Mouse (Mus musculus) forebrain, embryonic 14.5 days (tissue): ENCODE data around the gene Otx2. TPM values are rescaled to one million over a fixed set of nuclear protein-coding genes. Genes with fewer than 3 reads are reported as not detected.

Experiments used
- ATAC-seq: fragments of 200-750 bp; cut with Nextera tagmentation; 2 replicates; pipeline ENCODE4 v1.8.0; 2017; ENCODE audit warnings: mild to moderate bottlenecking, moderate library complexity
- DNase-seq: peaks from one replicate; pipeline ENCODE4 v3.0.0-alpha.2; 2015; ENCODE audit warnings: low spot score
- H3K27ac ChIP-seq: fragments of 300-500 bp; sonication (generic); 2 replicates; pipeline ENCODE4 v1.5.1; 2014; ENCODE audit warnings: low read depth, mild to moderate bottlenecking, control low read depth, low read length, moderate library complexity
- H3K27me3 ChIP-seq: fragments of 300-500 bp; sonication (generic); replicated peaks from 2 replicates; pipeline ENCODE4 v1.6.1; 2014; ENCODE audit warnings: low read length, control low read depth, mixed read lengths; ENCODE audit not compliant: control insufficient read depth, insufficient read depth
- H3K36me3 ChIP-seq: fragments of 300-500 bp; sonication (generic); 2 replicates; pipeline ENCODE4 v1.6.1; 2014; ENCODE audit warnings: low read length, control low read depth; ENCODE audit not compliant: control insufficient read depth, insufficient read depth
- H3K4me1 ChIP-seq: fragments of 300-500 bp; sonication (generic); 2 replicates; pipeline ENCODE4 v1.6.1; 2014; ENCODE audit warnings: antibody characterized with exemption, low read length, control low read depth; ENCODE audit not compliant: control insufficient read depth, insufficient read depth
- H3K4me2 ChIP-seq: fragments of 300-500 bp; sonication (generic); 2 replicates; pipeline ENCODE4 v1.6.1; 2014; ENCODE audit warnings: mild to moderate bottlenecking, control low read depth, low read length
- H3K4me3 ChIP-seq: fragments of 300-500 bp; sonication (generic); 2 replicates; pipeline ENCODE4 v1.5.1; 2014; ENCODE audit warnings: low read depth, low read length, control low read depth
- H3K9ac ChIP-seq: fragments of 300-500 bp; sonication (generic); 2 replicates; pipeline ENCODE4 v1.6.1; 2014; ENCODE audit warnings: mild to moderate bottlenecking, low read length, control low read depth, moderate library complexity
- H3K9me3 ChIP-seq: fragments of 300-500 bp; sonication (generic); replicated peaks from 2 replicates; pipeline ENCODE4 v1.6.1; 2016; ENCODE audit warnings: low read length, control low read depth, mixed read lengths; ENCODE audit not compliant: control insufficient read depth
- WGBS: fragments of 180-500 bp; shearing (Covaris S2); extraction: QIAGEN DNeasy Blood & Tissue Kit; methylation state at CpG from one replicate; pipeline ENCODE4 v1.1.7; 2014; 5-methylcytosine and 5-hydroxymethylcytosine counted together
- polyA plus RNA-seq: library from polyadenylated mRNA; unstranded; fragments of >200 nt; fragmentation: Nextera tagmentation; extraction: Ambion mirVana; gene quantifications from 2 replicates; pipeline ENCODE4 v1.2.1, GENCODE M21; 2014

Otx2 gene
- polyA plus RNA-seq: 18.1 and 19.0 TPM in 2 replicates

DNA sequence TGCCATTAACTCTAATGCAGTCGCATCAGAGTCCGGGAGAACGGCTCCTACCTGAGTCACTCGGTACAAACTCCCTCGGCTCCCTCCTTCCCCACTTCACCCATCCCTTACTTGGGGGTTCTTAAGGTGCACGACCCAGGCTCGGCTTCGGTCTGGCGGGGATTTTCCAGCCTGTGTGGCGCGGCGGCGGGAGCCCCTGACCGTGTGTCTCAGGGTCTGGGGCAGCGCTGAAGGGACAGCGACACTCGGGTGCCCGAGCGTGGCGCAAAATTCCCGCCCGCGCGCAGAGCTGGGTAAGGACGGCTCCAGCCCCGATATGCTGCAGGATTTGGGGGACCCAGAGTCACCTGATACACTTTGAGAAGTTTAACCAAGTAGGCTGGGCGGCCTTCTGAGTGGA is at the start of gene Otx2:
Otx2 (minus strand) TSS at position 279 of the 400 bp plus-strand sequence.
- ATAC-seq: no peak
- Histone ChIP-seq H3K27ac (0 out of 2 replicates have a peak within 1 kb of the TSS, but pooled peaks have one; percentile 21), H3K4me3 (peak within 1 kb of the TSS; percentile 24), H3K27me3 (peaks cover 74% of the 10 kb centered on the region), H3K4me1 (peaks cover 4% of the 10 kb centered on the region; the same call in 1 of the 2 replicates), H3K9me3 (no peaks in the 10 kb centered on the region), H3K36me3 (no peaks in the 10 kb centered on the region), H3K4me2 (peak within 1 kb of the TSS; percentile 49), H3K9ac (peak within 1 kb of the TSS; percentile 56)
- DNase-seq: no peak
- WGBS: under 1% methylated on average over 27 of the region's 27 CpGs

DNA sequence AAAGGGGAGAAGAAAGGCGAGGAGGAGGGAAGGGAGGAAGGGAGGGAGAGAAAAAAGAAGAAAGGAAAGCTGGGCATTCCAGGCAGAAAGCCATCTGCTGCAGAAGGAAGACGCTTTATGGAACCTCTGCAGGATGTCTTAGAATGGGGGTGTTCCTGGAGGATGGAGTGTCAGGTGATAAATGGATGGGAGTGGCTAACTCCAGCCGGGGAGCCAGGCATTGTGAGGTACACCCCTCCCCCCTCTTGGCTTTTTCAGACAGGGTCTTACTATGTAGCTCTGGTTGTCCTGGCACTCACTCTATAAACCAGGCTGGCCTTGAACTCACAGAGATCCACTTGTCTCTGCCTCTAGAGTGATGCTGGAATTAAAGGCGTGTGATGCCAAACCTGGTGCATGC is 49.1 kb upstream of the Otx2 start:
- H3K4me1 ChIP-seq: no peaks in the 10 kb centered on the region
- no peak overlapping the region for H3K4me3 ChIP-seq
- no peaks in the 10 kb centered on the region for H3K36me3 ChIP-seq
- 41% methylated on average over 4 of the region's 4 CpGs for WGBS
- no peak overlapping the region for H3K9ac ChIP-seq
- H3K9me3 ChIP-seq: no peaks in the 10 kb centered on the region
- no peak overlapping the region for H3K4me2 ChIP-seq
- ATAC-seq (no peak), DNase-seq (no peak)
- H3K27ac ChIP-seq: no peak overlapping the region
- no peaks in the 10 kb centered on the region for H3K27me3 ChIP-seq

DNA sequence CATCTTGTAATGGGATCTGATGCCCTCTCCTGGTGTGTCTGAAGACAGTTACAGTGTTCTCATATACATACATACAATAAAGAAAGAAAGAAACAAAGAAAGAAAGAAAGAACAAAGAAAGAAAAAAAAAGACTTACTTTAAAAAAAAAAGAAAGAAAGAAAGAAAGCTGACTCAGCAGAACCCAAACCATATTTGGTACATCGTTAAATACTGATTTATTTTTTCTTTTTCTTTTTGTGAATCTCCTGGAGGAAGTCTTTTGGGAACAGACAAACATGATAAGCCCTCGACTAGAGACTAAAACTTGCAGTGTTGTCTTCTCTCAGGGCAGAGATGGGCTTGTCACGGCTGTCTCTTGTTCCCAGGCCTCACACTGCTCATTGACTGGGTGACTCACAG is 45.7 kb upstream of the Otx2 start:
- Histone ChIP-seq H3K4me3 (no peak overlapping the region), H3K36me3 (no peaks in the 10 kb centered on the region), H3K27me3 (no peaks in the 10 kb centered on the region), H3K4me2 (no peak overlapping the region), H3K9me3 (no peaks in the 10 kb centered on the region), H3K4me1 (no peaks in the 10 kb centered on the region), H3K9ac (no peak overlapping the region), H3K27ac (no peak overlapping the region)
- DNase-seq (no peak), ATAC-seq (no peak)
- WGBS: 82% methylated on average over 3 of the region's 3 CpGs

DNA sequence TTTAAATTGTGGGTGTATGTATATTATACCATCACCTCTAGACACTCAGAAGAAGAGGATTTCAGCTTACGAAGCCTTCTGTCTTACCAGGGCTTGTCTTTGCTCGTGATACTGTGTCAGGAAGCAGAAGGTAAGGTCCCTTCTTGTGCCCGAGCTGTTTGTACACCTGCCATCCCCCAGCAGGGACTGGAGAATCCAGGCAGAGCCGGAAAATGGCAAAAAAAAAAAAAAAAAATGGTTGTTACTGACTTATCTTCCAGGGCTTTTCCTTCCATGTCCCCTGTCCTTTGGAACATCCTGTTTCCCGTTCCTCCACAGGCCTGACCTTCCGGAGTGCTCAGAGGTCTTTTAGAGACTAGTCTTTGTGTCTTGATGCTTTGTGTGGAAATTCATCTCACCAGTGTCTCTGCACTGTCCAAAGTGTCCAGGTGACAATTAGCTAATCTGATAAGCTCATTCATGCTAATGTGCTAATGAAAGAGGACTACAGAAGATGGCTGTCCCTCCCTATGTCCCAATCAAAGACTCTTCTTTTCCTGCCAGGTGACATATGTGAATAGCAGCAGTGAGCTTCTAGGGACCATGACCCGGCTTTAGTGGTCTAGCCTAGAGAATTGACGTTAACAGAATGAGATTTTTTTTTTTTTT is 44.1 kb upstream of the Otx2 start:
- Histone ChIP-seq H3K9me3 (no peaks in the 10 kb centered on the region), H3K27ac (no peak overlapping the region), H3K4me3 (no peak overlapping the region), H3K4me1 (no peaks in the 10 kb centered on the region), H3K4me2 (no peak overlapping the region), H3K36me3 (no peaks in the 10 kb centered on the region), H3K27me3 (no peaks in the 10 kb centered on the region), H3K9ac (no peak overlapping the region)
- no peak for ATAC-seq
- DNase-seq: no peak
- 84% methylated on average over 8 of the region's 8 CpGs for WGBS

DNA sequence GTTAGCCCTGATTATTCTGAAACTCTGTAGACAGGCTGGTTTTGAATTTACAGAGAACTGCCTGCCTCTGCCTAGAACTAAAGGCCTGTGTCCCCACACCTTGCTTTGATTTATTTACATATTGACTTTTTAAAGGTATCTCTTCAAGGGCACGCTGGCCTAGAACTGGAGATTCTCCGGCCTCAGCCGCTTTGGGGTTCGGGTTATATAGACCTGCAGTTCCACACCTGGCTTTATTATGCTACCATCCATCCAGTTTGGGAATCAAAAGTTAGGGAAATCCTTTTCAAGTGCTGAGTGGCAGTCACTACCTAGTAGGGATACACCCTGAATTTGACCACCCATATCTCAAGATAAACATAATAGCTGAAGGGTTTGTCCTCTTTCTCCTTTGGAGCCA is 42.8 kb upstream of the Otx2 start:
- H3K27ac ChIP-seq: no peak overlapping the region
- H3K27me3 ChIP-seq: no peaks in the 10 kb centered on the region
- no peak for ATAC-seq
- H3K9me3 ChIP-seq: no peaks in the 10 kb centered on the region
- no peaks in the 10 kb centered on the region for H3K36me3 ChIP-seq
- no peak for DNase-seq
- H3K4me3 ChIP-seq: no peak overlapping the region
- no peaks in the 10 kb centered on the region for H3K4me1 ChIP-seq
- H3K4me2 ChIP-seq: no peak overlapping the region
- no peak overlapping the region for H3K9ac ChIP-seq
- 94% methylated on average over 4 of the region's 4 CpGs for WGBS

DNA sequence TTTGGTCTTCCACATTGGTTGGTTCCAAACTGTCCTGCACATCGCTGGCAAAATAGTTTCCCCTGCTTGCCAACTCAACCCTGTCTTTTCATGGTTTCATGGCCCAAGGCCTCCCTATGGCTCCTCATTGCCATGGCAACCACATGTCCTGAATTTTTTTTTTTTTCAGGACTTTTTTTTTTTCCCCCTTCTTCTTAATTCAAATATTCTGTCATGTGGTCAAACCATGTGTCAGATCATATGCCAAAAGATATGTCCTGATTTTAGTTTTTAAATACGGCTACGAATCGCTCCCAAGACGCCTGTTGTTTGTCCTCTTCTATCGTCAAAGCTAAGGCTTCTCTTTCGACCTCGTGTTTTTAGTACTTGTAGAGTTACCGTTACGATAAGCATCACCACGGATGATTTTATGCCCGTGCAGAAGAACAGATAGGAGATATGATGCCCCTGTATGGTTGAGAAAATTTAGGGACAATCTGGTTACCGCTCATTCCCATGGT is 37.3 kb upstream of the Otx2 start:
- H3K27ac ChIP-seq: no peak overlapping the region

DNA sequence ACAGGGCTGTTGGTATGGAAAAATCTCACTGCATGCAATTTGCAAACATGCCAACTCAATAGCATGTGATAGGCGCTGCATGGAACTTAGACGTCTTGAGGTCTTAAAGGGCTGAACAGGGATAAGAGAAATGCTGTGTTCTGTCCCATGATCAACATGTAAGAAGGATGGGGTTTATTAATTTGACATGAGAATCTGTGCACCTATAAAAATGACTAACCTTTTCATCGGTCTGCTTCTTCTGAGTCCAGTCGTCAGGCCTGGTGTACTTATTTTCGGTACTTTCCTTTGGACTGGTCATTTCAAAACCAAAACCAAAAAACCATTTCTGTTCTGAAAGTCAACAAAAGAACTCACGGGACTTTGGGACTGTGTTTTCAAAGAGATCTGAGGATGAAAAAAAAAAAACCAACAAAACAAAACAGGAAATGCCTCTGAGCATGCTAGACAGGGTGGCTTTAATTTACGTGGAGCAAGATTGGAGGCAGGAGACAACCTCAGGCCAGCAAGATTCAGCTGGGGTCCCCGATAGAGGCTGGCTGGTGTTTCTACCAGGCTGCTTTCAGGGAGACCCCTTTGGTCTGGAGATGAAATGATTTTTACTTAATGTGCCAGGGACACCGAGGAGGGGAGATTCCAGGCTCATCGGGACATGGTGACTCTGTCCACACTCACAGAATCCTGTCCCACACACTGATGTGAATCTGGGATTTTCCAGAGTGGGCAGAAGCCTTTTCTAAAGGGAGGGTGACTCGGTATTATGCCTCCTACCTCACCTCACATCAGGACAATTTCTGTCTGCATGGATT is 36.6 kb upstream of the Otx2 start:
- no peak overlapping the region for H3K4me3 ChIP-seq
- 0 out of 2 replicates have a peak, but pooled peaks cover 8% of the 10 kb centered on the region for H3K27me3 ChIP-seq
- ATAC-seq (no peak), DNase-seq (no peak)
- WGBS: 20% methylated on average over 11 of the region's 11 CpGs
- peak overlapping the region; percentile 52 for H3K4me2 ChIP-seq
- H3K27ac ChIP-seq: 0 out of 2 replicates have a peak overlapping the region, but pooled peaks have one; percentile 36
- no peaks in the 10 kb centered on the region for H3K9me3 ChIP-seq
- H3K36me3 ChIP-seq: no peaks in the 10 kb centered on the region
- H3K4me1 ChIP-seq: peaks cover 14% of the 10 kb centered on the region
- H3K9ac ChIP-seq: no peak overlapping the region

More for the DNA sequence above, 37.3 kb upstream of the Otx2 start:
- H3K4me2 ChIP-seq: peak overlapping the region; percentile 52; the same call in 1 of the 2 replicates
- H3K27me3 ChIP-seq: 0 out of 2 replicates have a peak, but pooled peaks cover 8% of the 10 kb centered on the region
- H3K9me3 ChIP-seq: no peaks in the 10 kb centered on the region
- no peak overlapping the region for H3K9ac ChIP-seq
- DNase-seq: peak; percentile 59
- ATAC-seq: no peak
- no peaks in the 10 kb centered on the region for H3K36me3 ChIP-seq
- WGBS: 80% methylated on average over 13 of the region's 13 CpGs
- peaks cover 14% of the 10 kb centered on the region for H3K4me1 ChIP-seq
- no peak overlapping the region for H3K4me3 ChIP-seq

DNA sequence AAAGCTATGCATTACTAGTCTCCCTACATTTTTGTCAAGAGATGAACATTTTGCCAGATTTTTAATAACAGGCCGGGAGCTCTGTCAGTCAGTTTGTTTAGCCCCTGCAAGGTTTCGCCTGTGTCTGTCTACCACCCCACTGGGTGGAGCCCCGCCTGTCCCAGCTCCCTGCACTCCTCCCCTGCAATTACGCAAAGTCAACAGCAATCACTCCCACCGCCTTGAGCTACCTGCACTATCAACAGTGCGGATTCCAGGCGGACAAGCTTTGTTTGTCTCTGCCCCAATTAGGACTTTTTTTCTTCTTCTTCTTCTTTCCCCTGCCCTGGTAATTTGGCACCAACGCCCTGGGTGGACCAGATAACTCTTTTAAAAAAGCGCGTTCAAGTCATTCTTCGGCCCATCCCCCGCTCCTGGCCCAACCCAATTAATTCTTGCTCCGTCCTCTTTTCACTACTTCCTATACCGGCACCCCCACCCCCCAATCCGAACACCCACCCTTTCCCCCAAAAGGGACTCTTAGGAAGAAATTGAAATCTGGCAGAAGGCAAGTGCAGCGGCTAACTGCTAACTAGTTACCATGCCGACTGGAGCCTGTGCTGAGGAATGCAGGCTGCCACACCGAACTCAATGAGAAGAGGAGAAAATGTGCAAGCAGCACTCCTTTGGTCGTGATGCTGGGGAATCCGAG is 35.9 kb upstream of the Otx2 start:
- H3K27me3 ChIP-seq: 0 out of 2 replicates have a peak, but pooled peaks cover 8% of the 10 kb centered on the region
- peak; percentile 90 for ATAC-seq
- no peaks in the 10 kb centered on the region for H3K36me3 ChIP-seq
- WGBS: 1% methylated on average over 20 of the region's 20 CpGs
- DNase-seq: peak; percentile 88
- no peak overlapping the region for H3K27ac ChIP-seq
- peak overlapping the region; percentile 52 for H3K4me2 ChIP-seq
- H3K9ac ChIP-seq: 0 out of 2 replicates have a peak overlapping the region, but pooled peaks have one; percentile 21
- H3K9me3 ChIP-seq: no peaks in the 10 kb centered on the region
- H3K4me1 ChIP-seq: peaks cover 14% of the 10 kb centered on the region
- peak overlapping the region; percentile 23 for H3K4me3 ChIP-seq
